Mouse (Mus musculus): ENCODE measurements around the gene Snrpa1. TPM values are rescaled to one million over a fixed set of nuclear protein-coding genes. Genes with fewer than 3 reads are reported as not detected.

The Snrpa1 gene
- polyA plus RNA-seq (2021) = 54.6 TPM

DNA sequence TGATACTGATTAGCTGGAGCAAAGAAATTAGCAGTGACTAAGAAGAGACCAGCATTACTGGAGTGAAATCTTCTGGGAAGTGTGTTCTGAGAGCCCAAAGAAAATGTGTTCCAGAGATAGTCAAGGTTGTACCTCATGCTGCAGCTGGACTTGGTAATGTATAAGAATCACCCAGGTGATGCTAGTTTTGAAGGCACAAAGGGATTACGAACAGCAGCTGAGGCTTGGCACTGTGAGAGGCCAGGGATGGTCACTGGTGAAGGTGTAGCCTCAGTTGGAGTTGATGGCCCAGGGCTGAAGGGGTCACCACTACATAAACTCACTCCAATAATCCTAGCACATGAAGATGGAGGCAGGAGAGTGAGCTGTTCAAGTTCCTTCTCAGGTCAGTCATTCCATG, at the start of gene Snrpa1:
TSS of gene Snrpa1 (plus strand) at position 301 of the 400 bp plus-strand sequence.
- ChIA-PET CTCF (interaction anchor here (1.1 to 1.3 kb wide), 2 partner anchors 354 to 360 kb away, joined by 3 read pairs; no protein-coding TSS in a partner anchor), POLR2A (no interaction called here)
- H3K27me3 ChIP-seq = no peaks in the 10 kb centered on the region
- TF ChIP-seq CTCF (IDR thresholded peaks at IDR 0.05) = no peak
- in situ Hi-C loops (cut with MboI; ENCODE audit: low pct_unique_long_range_greater_than_20kb) = loop anchor here (10.0 to 25.0 kb wide), 3 partner anchors 324 to 721 kb away; no protein-coding TSS in a partner anchor
- DNase-seq (ENCODE audit: low read depth, low spot score) = no peak
- no peak for ATAC-seq

- DNase-seq (ENCODE audit: low read depth, low spot score) = no peak
- in situ Hi-C loops (cut with MboI; ENCODE audit: low pct_unique_long_range_greater_than_20kb) = no loop called here
- ATAC-seq = no peak
- ChIA-PET CTCF (no interaction called here), POLR2A (no interaction called here)
- no peak for TF ChIP-seq CTCF (IDR thresholded peaks at IDR 0.05)
- H3K27me3 ChIP-seq = no peaks in the 10 kb centered on the region
These were observed 48.3 kb upstream of the Snrpa1 start for GRCm38 (mm10) chr7:66010518-66010917.

DNA sequence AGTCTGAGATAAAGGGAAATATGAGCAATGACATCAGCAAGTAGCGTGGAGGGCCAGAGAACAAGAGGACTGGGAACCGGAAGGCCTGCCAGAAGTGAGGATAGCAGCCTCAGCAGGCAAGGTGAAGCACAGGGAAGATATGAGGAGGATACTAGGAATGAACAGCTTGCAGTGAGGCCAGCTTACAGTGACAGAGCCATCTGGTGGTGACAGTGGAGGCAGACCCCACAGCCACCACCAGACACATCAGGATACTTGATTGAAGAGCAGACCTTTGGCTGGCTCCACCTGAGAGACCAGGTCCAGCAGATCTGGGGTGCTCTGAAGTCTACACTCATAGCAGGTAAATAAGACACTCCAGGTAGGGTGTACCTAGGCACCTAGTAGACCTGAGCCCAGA, 31.1 kb upstream of the Snrpa1 start:
- CTCF ChIA-PET = interaction anchor here (2.5 kb wide), 2 partner anchors 9 to 11 kb away, joined by 6 to 11 read pairs; no protein-coding TSS in a partner anchor
- in situ Hi-C loops (cut with MboI; ENCODE audit: low pct_unique_long_range_greater_than_20kb) = no loop called here
- POLR2A ChIA-PET = no interaction called here
- no peaks in the 10 kb centered on the region for H3K27me3 ChIP-seq
- TF ChIP-seq CTCF (IDR thresholded peaks at IDR 0.05) = no peak
- ATAC-seq (no peak), DNase-seq (ENCODE audit: low read depth, low spot score) (no peak)

DNA sequence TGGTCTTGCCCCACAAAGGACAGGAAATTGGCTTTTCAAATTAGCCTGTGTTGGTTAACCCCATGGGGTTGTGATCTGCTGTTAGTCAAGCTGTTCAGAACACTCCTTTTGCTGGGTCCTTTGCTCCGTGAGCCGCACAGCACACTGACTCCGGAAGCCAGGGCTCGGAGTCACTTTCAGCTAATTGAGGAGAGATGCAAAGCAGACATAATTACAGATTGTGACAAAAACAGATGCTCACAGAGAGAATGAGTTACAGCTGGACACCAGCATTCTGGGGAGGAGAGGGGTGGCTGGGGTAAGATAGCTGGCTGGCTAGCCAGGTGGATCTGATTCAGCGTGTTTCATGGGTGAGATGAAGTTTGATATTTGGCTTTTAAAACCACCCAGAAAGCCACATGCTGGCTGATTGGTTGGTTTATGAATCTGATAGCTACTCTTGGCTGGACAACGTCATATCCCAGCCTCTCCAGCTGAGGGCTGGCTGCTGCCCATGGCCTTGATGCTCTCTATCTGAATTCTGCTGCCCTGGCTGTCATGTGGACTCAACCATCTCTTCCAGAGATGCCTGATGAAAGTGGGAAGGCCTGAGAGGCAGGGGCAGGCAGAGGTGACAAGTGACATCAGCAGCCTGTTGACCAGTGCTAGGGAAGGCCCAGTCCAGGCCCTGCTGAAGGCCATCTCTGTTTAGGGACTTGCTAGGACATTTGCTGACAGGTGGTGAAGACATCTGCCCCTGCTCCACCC, 29.9 kb upstream of the Snrpa1 start:
- no peaks in the 10 kb centered on the region for H3K27me3 ChIP-seq
- ATAC-seq = no peak
- DNase-seq (ENCODE audit: low read depth, low spot score) = no peak
- POLR2A ChIA-PET = no interaction called here
- in situ Hi-C loops (cut with MboI; ENCODE audit: low pct_unique_long_range_greater_than_20kb) = no loop called here
- CTCF ChIA-PET = interaction anchor here (2.5 kb wide), 1 partner anchor 10 kb away, joined by 11 read pairs; no protein-coding TSS in a partner anchor
- no peak for TF ChIP-seq CTCF (IDR thresholded peaks at IDR 0.05)

- in situ Hi-C loops (cut with MboI; ENCODE audit: low pct_unique_long_range_greater_than_20kb) = no loop called here
- ATAC-seq (no peak), DNase-seq (ENCODE audit: low read depth, low spot score) (no peak)
- ChIA-PET POLR2A (no interaction called here), CTCF (no interaction called here)
- no peak for TF ChIP-seq CTCF (IDR thresholded peaks at IDR 0.05)
- no peaks in the 10 kb centered on the region for H3K27me3 ChIP-seq
These were observed 22.0 kb upstream of the Snrpa1 start for GRCm38 (mm10) chr7:66036809-66037208.

GRCm38 (mm10) chr7:66038261-66038660, 20.5 kb upstream of the Snrpa1 start:
- no peak for DNase-seq (ENCODE audit: low read depth, low spot score)
- H3K27me3 ChIP-seq = no peaks in the 10 kb centered on the region
- ChIA-PET CTCF (interaction anchor here (1.5 to 3.8 kb wide), 2 partner anchors 10 to 12 kb away, joined by 3 to 11 read pairs; no protein-coding TSS in a partner anchor), POLR2A (no interaction called here)
- ATAC-seq = no peak
- in situ Hi-C loops (cut with MboI; ENCODE audit: low pct_unique_long_range_greater_than_20kb) = no loop called here
- TF ChIP-seq CTCF (IDR thresholded peaks at IDR 0.05) = no peak

DNA sequence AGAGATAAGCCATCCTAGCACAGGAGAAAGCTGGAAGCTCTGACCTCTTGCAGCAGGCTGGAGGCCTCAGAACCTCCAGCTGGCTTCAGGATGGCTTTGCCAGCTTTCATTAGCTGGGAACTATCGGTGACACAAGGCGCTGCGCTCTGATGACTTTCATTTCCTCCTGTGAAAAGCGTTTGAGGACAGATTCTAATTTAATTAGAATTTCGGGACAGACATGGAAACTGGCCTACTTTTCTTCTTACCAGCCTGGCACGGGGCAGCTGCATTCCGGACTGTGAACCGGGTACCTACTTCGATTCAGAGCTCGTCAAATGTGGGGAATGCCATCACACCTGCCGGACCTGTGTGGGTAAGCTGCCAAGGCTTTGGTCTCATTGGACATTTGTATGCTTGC, 20.1 kb upstream of the Snrpa1 start:
- TF ChIP-seq CTCF (IDR thresholded peaks at IDR 0.05) = no peak

DNA sequence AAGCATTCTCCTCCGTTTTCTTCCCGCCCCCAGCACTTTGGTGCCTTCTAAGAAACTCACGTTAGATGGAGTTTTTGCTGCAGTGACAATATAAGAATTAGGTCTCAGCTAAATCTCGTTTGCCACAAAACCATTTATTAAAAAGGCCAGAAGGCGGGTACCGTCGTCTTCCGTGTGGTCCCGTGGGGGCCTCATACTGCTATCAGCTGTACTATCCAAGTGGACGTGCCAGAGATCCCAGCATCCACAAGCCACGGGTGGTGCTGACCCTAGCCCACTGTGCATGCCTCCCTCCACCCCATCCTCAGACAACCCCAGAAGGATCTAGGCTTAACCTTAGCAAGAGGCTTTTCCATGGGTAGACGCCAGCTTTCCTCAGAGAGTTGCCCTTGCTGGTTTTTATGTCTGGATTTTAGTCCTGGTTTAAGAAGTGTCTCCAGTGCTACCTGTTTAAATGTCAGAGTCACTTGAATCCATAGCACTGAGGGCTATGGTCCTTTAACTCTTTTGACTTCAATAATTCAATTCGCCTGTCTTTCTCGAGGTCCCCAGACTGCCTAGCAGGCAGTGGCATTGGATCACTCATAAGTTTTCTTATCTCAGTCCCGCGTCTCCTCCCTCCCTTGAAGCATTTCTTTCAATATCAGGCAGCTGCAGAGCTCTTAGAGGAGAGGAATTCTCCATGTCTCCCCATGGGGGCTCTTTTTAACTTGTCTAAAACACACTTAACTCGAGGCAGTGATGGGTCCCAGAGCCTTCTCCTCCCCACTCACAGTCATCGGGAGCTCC, 18.6 kb upstream of the Snrpa1 start:
- no peak for ATAC-seq
- no peak for DNase-seq (ENCODE audit: low read depth, low spot score)
- TF ChIP-seq CTCF (IDR thresholded peaks at IDR 0.05) = no peak
- ChIA-PET POLR2A (no interaction called here), CTCF (interaction anchor here (3.8 kb wide), 1 partner anchor 12 kb away, joined by 11 read pairs; no protein-coding TSS in a partner anchor)
- in situ Hi-C loops (cut with MboI; ENCODE audit: low pct_unique_long_range_greater_than_20kb) = no loop called here
- H3K27me3 ChIP-seq = no peaks in the 10 kb centered on the region

More for the DNA sequence above, 20.1 kb upstream of the Snrpa1 start:
- POLR2A ChIA-PET = no interaction called here
- in situ Hi-C loops (cut with MboI; ENCODE audit: low pct_unique_long_range_greater_than_20kb) = no loop called here
- no peaks in the 10 kb centered on the region for H3K27me3 ChIP-seq
- ATAC-seq (no peak), DNase-seq (ENCODE audit: low read depth, low spot score) (no peak)
- CTCF ChIA-PET = interaction anchor here (1.5 to 3.8 kb wide), 2 partner anchors 10 to 13 kb away, joined by 3 to 11 read pairs; no protein-coding TSS in a partner anchor

GRCm38 (mm10) chr7:66043552-66044459, 15.0 kb upstream of the Snrpa1 start, which contains the start of gene Gm45213:
Gene Gm45213 (plus strand): TSS chr7:66043602.
- DNase-seq (ENCODE audit: low read depth, low spot score) = no peak
- no peaks in the 10 kb centered on the region for H3K27me3 ChIP-seq
- in situ Hi-C loops (cut with MboI; ENCODE audit: low pct_unique_long_range_greater_than_20kb) = no loop called here
- ChIA-PET POLR2A (no interaction called here), CTCF (interaction anchor here (3.2 kb wide), 1 partner anchor 12 kb away, joined by 12 read pairs; no protein-coding TSS in a partner anchor)
- no peak for TF ChIP-seq CTCF (IDR thresholded peaks at IDR 0.05)
- ATAC-seq = no peak

DNA sequence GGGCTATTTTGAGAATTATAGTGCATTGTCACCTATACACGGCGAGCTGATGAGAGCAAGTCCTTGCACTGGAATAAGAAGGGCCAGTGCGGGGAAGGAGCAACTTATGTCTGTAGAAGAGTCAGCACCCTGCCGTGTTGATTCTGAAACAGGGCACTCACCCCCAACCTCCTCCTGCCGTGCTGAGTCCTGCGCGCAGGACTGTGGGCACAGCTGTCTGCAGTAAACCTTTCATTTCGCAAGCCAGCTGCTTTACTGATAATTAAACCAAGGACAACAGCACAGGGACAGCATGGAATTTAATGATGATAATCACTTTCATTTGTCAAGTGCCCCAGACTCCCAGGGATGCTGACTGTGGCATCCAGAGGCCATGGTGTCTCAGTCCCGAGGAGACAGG, 14.2 kb upstream of the Snrpa1 start:
- in situ Hi-C loops (cut with MboI; ENCODE audit: low pct_unique_long_range_greater_than_20kb) = no loop called here
- DNase-seq (ENCODE audit: low read depth, low spot score) = no peak
- no peak for TF ChIP-seq CTCF (IDR thresholded peaks at IDR 0.05)
- ATAC-seq = no peak
- H3K27me3 ChIP-seq = no peaks in the 10 kb centered on the region
- POLR2A ChIA-PET = no interaction called here
- CTCF ChIA-PET = interaction anchor here (3.2 kb wide), 1 partner anchor 11 kb away, joined by 12 read pairs; no protein-coding TSS in a partner anchor
